Mouse (Mus musculus) midbrain, embryonic 16.5 days (tissue): ENCODE results near the gene Rab12. TPM values are rescaled to one million over a fixed set of nuclear protein-coding genes. Genes with fewer than 3 reads are reported as not detected.

ENCODE experiments used
- ATAC-seq: fragments of 200-750 bp; cut with Nextera tagmentation; 2 replicates; pipeline ENCODE4 v1.8.0; 2017; ENCODE audit warnings: moderate TSS enrichment
- H3K27ac ChIP-seq: fragments of 300-500 bp; sonication (generic); 2 replicates; pipeline ENCODE4 v1.5.1; 2014; ENCODE audit warnings: mild to moderate bottlenecking, low read length, mixed read lengths
- H3K27me3 ChIP-seq: fragments of 300-500 bp; sonication (generic); 2 replicates; pipeline ENCODE4 v1.6.1; 2014; ENCODE audit warnings: low read depth, low read length, mixed read lengths; ENCODE audit not compliant: control insufficient read depth, insufficient read depth
- H3K36me3 ChIP-seq: fragments of 300-500 bp; sonication (generic); 2 replicates; pipeline ENCODE4 v1.6.1; 2014; ENCODE audit warnings: mild to moderate bottlenecking, low read length, moderate library complexity, mixed read lengths; ENCODE audit not compliant: control insufficient read depth, insufficient read depth
- H3K4me1 ChIP-seq: fragments of 300-500 bp; sonication (generic); 2 replicates; pipeline ENCODE4 v1.6.1; 2014; ENCODE audit warnings: mild to moderate bottlenecking, low read length, mixed read lengths; ENCODE audit not compliant: control insufficient read depth, insufficient read depth
- H3K4me2 ChIP-seq: fragments of 300-500 bp; sonication (generic); 2 replicates; pipeline ENCODE4 v1.6.1; 2014; ENCODE audit warnings: mild to moderate bottlenecking, low read length, mixed read lengths
- H3K4me3 ChIP-seq: fragments of 300-500 bp; sonication (generic); 2 replicates; pipeline ENCODE4 v1.5.1; 2014; ENCODE audit warnings: low read depth, mild to moderate bottlenecking, low read length, moderate library complexity, mixed read lengths
- H3K9ac ChIP-seq: fragments of 300-500 bp; sonication (generic); 2 replicates; pipeline ENCODE4 v1.6.1; 2014; ENCODE audit warnings: low read depth, low read length, mixed read lengths
- H3K9me3 ChIP-seq: fragments of 300-500 bp; sonication (generic); replicated peaks from 2 replicates; pipeline ENCODE4 v1.6.1; 2014; ENCODE audit warnings: mild to moderate bottlenecking, low read length, mixed read lengths; ENCODE audit not compliant: control insufficient read depth, poor library complexity, severe bottlenecking
- WGBS: fragments of 180-500 bp; shearing (Covaris S2); extraction: QIAGEN DNeasy Blood & Tissue Kit; methylation state at CpG from one replicate; pipeline ENCODE4 v1.1.7; 2014; 5-methylcytosine and 5-hydroxymethylcytosine counted together
- polyA plus RNA-seq: library from polyadenylated mRNA; unstranded; fragments of >200 nt; fragmentation: Nextera tagmentation; extraction: Ambion mirVana; gene quantifications from 2 replicates; pipeline ENCODE4 v1.2.1, GENCODE M21; 2015

Gene Rab12
- 76.7 and 80.1 TPM in 2 replicates for polyA plus RNA-seq

DNA sequence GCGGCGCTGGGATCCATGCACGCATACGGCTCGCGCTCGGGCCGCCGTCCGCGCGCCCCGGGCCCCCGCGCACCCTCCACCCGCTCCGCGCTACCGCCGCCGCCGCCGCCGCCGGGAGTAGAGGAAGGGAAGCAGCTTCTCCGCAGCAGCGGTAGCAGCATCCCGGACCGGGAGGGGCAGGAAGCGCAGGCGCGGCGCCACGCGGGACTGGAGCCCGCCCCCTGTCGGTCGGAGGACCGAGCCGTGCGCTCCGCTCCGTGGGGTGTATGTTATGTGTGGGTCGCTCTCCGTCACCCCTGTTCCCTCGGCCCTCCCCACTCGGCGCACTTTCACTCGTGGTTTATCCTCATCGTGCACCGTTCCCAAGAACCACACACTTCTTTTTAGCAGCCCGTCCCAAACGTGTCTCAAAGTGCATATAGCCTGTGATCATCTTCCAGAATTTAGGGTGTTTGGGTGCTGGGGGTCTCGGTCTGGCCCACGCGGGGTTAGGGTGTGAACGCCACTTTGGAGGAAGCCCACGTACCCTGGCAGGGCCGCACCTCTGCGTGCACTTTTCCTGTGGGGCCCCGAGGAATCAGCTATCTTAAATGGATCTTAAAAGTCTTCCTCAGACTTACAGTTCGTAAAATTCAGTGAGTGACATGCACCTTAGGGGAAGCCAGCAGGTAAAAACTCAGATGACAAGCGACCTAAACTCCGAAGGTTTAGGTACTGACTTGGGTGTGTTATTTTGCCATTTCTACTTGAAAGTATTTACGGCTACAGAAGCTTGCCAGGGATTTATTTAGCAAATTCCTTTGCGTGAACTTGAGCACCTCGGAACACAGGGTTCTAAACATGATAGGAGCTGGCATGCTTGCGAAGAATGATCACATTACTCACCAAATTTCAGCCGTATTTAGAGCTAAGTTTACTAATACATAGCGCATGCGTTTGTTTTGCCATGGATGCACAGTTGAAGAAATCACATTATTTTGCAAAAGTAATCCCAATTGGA, at the start of gene Rab12:
Rab12 (minus strand) TSS at position 176 of the 1,000 bp plus-strand sequence.
- Histone ChIP-seq H3K4me2 (peak within 1 kb of the TSS; percentile 95), H3K4me3 (peak within 1 kb of the TSS; percentile 97), H3K9ac (peak within 1 kb of the TSS; percentile 99), H3K4me1 (peaks cover 22% of the 10 kb centered on the region), H3K36me3 (no peaks in the 10 kb centered on the region), H3K27me3 (no peaks in the 10 kb centered on the region), H3K27ac (peak within 1 kb of the TSS; percentile 71), H3K9me3 (no peaks in the 10 kb centered on the region)
- peak; percentile 95 for ATAC-seq
- WGBS: 13% methylated on average over 44 of the region's 71 CpGs

DNA sequence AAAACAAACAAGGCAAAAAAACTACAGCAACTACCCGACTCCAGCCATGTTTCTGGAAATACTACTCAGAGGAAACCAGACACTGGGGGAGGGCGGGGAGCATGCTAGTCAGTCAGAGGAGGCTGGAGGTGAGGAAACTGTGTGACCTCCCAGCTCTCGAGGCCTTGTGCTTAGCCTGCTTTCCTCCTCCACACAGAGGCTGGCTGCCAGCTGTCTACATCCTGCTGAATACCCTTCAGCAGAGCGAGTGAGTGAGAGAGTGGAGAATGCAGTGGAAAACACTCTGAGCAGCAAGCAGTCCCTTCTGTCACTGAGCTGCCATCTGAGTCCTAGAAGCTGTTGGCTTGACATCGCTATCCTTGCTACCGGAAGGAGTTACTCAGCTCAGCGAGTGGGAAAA, 44.7 kb upstream of the Rab12 start:
- Histone ChIP-seq H3K9me3 (no peaks in the 10 kb centered on the region), H3K9ac (no peak overlapping the region), H3K36me3 (no peaks in the 10 kb centered on the region), H3K4me2 (no peak overlapping the region), H3K4me1 (no peaks in the 10 kb centered on the region), H3K27me3 (no peaks in the 10 kb centered on the region), H3K27ac (no peak overlapping the region), H3K4me3 (no peak overlapping the region)
- ATAC-seq: no peak
- WGBS: 81% methylated on average over 7 of the region's 7 CpGs

DNA sequence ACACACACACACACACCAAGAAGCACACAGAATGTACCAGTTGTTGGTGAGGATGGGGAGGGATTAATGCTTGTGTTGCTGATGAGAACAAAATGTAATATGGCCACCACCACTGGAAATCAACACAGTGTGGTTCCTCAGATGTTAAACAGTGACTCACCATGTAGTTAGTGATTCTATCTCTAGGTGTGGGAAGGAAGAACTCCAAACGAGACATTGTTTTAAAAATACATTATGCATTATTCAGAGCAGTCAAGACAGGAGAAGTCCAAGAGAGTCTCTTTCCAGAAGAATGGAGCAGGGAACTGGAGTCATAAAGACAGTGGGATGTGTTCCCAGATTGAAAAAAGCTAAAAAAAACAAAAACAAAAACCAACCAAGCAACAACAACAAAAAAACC, 44.0 kb upstream of the Rab12 start:
- Histone ChIP-seq H3K4me2 (no peak overlapping the region), H3K9me3 (no peaks in the 10 kb centered on the region), H3K9ac (no peak overlapping the region), H3K36me3 (no peaks in the 10 kb centered on the region), H3K27me3 (no peaks in the 10 kb centered on the region), H3K27ac (no peak overlapping the region), H3K4me3 (no peak overlapping the region), H3K4me1 (no peaks in the 10 kb centered on the region)
- WGBS: 79% methylated on average over 1 of the region's 1 CpGs
- no peak for ATAC-seq

DNA sequence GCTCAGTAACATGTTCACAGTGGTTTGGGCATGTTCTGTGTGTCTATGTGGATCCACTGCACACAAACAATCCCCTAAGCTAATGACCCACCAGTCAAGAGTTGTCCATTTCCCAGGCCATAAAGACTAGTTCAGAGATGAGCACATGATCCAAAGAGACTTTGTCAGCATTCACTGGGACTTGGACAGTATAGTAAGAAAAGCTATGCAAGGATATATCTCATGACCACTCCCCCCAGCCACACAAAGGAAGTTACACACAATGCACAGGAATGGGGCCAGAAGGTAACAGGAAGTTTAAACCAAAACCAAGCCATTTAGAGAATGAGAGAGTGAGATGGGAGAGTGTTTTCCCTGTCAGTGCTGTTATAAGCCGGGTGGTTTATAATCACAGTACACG, 41.9 kb upstream of the Rab12 start:
- no peak overlapping the region for H3K27ac ChIP-seq
- H3K36me3 ChIP-seq: no peaks in the 10 kb centered on the region
- no peaks in the 10 kb centered on the region for H3K9me3 ChIP-seq
- H3K4me2 ChIP-seq: no peak overlapping the region
- H3K27me3 ChIP-seq: no peaks in the 10 kb centered on the region
- ATAC-seq: no peak
- no peak overlapping the region for H3K4me3 ChIP-seq
- 83% methylated on average over 2 of the region's 2 CpGs for WGBS
- no peaks in the 10 kb centered on the region for H3K4me1 ChIP-seq
- no peak overlapping the region for H3K9ac ChIP-seq

DNA sequence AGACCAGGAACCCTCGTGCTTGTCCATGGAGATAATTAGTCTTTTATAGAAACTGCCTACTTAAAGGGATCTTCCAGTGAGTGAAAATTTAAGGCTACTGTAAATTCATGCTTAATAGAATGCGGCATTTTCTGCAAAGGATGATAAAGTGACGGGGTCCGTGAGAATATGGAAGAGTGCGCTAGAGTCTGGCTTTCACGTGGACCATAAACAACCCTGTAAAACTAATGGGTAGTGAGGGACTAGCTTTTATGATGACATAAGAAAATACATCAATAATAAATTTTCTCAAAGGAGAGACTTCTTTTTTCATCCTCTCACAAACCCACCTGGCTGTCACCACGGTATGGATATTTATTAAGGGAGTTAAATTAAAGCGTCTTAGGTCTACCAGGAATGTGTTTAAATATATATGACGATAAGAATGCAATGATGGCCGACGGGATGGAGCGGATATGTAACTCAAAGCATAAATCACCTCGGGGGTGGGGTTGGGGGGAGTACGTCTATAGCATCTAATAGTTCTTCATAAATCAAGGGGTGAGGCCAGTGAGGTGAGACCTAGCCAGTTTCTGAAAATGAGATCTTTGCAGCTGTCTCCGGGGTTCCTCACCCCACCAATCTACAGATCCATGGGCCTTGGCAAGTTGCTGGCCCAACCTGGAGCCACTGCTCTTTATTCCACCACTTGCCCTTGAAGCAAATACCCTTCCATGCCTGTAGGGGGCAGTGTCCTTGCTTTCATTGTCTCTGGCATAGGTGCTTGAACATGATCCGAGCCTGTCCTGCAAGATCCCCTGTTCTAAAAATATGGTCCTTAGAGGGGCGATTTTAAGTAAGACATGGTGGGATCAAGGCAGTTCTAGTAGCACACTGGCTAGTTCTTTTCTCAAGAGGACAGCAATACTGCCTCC, 39.1 kb upstream of the Rab12 start:
- no peak overlapping the region for H3K9ac ChIP-seq
- WGBS: 86% methylated on average over 17 of the region's 17 CpGs
- H3K9me3 ChIP-seq: no peaks in the 10 kb centered on the region
- no peak for ATAC-seq
- no peaks in the 10 kb centered on the region for H3K4me1 ChIP-seq
- H3K27me3 ChIP-seq: no peaks in the 10 kb centered on the region
- no peaks in the 10 kb centered on the region for H3K36me3 ChIP-seq
- no peak overlapping the region for H3K4me2 ChIP-seq
- no peak overlapping the region for H3K27ac ChIP-seq
- H3K4me3 ChIP-seq: no peak overlapping the region

DNA sequence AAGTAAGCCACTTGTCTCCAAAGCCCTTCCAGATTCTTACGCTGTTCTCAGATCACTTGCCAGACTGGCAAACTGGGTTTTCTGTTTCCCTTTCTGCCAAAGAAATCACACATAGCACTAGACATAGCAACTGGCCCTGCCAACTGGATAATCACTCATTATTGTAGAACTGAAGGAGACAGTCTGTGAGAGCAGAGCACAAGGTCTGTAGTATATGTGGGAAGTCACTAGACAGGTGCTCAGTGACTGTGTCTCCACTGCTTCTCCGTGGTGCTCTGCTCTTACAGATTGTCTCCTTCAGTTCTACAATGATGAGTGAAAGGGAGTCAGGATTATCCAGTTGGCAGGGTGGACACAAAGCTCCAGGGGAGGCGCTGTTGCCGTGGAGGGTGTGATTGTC, 33.2 kb upstream of the Rab12 start:
- ATAC-seq: no peak
- H3K27ac ChIP-seq: no peak overlapping the region
- H3K4me2 ChIP-seq: no peak overlapping the region
- 73% methylated on average over 4 of the region's 4 CpGs for WGBS
- no peaks in the 10 kb centered on the region for H3K27me3 ChIP-seq
- no peaks in the 10 kb centered on the region for H3K9me3 ChIP-seq
- H3K4me1 ChIP-seq: no peaks in the 10 kb centered on the region
- H3K36me3 ChIP-seq: no peaks in the 10 kb centered on the region
- H3K4me3 ChIP-seq: no peak overlapping the region
- H3K9ac ChIP-seq: no peak overlapping the region

DNA sequence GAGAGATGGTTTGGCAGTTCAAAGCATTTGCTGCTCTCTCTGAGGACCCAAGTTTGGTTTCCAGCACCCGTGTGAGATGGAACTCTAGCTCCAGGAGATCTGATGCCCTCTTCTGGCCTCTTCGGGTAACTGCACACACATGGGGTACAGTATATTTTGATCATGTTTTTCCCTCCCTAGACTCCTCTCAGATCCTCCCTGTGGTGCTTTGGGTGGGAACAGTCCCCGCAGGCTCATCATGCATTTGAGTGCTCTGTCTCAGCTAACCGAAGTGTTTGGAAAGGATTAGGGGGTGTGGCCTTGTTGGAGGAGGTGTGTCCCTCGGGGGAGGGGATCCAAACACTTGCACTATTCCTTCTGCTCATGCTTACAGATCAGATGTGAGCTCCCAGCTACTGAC, 31.0 kb upstream of the Rab12 start:
- Histone ChIP-seq H3K4me2 (no peak overlapping the region), H3K9me3 (no peaks in the 10 kb centered on the region), H3K4me3 (no peak overlapping the region), H3K27ac (no peak overlapping the region), H3K27me3 (no peaks in the 10 kb centered on the region), H3K9ac (no peak overlapping the region), H3K4me1 (no peaks in the 10 kb centered on the region), H3K36me3 (no peaks in the 10 kb centered on the region)
- no peak for ATAC-seq
- WGBS: 87% methylated on average over 5 of the region's 5 CpGs

DNA sequence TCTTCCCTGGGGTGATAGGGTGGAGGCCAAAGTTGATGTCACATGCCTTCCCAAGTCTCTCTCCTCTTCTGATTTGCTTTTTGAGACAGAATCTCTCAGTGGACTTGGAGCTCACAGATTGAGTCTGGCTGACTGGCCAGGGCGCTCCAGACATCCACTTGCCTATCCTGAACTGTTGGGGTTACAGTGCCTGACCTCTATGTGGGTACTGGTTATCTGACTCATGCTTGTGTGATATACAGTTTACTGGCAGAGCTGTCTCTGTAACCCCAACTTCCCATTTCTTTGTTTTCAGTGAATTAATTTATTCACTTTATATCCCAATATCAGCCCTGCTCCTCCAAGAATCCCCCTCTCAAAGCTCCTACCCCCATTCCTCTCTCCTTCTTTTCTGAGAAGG, 12.8 kb upstream of the Rab12 start:
- H3K36me3 ChIP-seq: no peaks in the 10 kb centered on the region
- no peak overlapping the region for H3K9ac ChIP-seq
- H3K27ac ChIP-seq: no peak overlapping the region
- no peak overlapping the region for H3K4me2 ChIP-seq
- H3K9me3 ChIP-seq: no peaks in the 10 kb centered on the region; the same call in 1 of the 2 replicates
- H3K27me3 ChIP-seq: no peaks in the 10 kb centered on the region
- H3K4me3 ChIP-seq: no peak overlapping the region
- no peak for ATAC-seq
- 94% methylated on average over 1 of the region's 1 CpGs for WGBS
- H3K4me1 ChIP-seq: no peaks in the 10 kb centered on the region
